Mouse (Mus musculus): ENCODE results near the gene Gfer. TPM values are rescaled to one million over a fixed set of nuclear protein-coding genes. Genes with fewer than 3 reads are reported as not detected.

Gene Gfer
- polyA plus RNA-seq, 1 experiment from 2014 or later, result 27.7 TPM

DNA sequence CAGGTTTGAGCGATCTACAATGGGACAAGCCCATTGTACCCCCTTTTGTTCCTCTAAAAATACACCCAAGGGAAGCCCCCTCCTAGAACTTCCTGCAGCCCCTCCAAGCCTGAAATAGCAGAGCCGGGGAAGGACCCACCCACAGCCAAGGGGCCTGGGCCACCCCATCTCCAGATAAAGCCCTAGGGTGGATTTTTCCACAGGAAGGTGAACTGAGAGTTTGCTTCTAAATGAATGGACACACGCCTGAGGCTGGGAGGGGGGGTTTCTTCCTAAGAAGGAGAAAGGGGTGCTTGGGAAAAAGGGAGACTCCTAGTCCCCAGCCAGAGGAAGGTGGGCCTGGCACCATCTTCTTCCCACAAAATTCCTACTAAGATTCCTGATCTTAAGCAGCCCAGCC lies 50.0 kb downstream of the Gfer start:
- H3K9ac ChIP-seq (ENCODE audit: low read length), result no peak overlapping the region
- no peak overlapping the region for H3K4me2 ChIP-seq (replicated peaks; ENCODE audit: low read depth)
- ATAC-seq (ENCODE audit: low FRiP score, low TSS enrichment), result no peak
- TF ChIP-seq CTCF (IDR thresholded peaks at IDR 0.05; ENCODE audit: low read depth) (no peak), EP300 (optimal IDR thresholded peaks at IDR 0.05) (no peak)
- WGBS, result 78% methylated on average over 3 of the region's 3 CpGs
- no peaks in the 10 kb centered on the region for H3K9me3 ChIP-seq (ENCODE audit: control insufficient read depth, low read length)
- DNase-seq (ENCODE audit: low spot score), result no peak
- H3K4me1 ChIP-seq (replicated peaks; ENCODE audit: control insufficient read depth, insufficient read depth), result no peaks in the 10 kb centered on the region; the same call in 1 of the 2 replicates
- no peaks in the 10 kb centered on the region for H3K27me3 ChIP-seq (ENCODE audit: control insufficient read depth, insufficient read depth, low read length)
- H3K27ac ChIP-seq (replicated peaks), result peak overlapping the region; percentile 84; the same call in 1 of the 2 replicates
- no peaks in the 10 kb centered on the region for H3K36me3 ChIP-seq (ENCODE audit: control insufficient read depth, insufficient read depth, low read length)
- H3K4me3 ChIP-seq (ENCODE audit: low read depth, low read length), result no peak overlapping the region

DNA sequence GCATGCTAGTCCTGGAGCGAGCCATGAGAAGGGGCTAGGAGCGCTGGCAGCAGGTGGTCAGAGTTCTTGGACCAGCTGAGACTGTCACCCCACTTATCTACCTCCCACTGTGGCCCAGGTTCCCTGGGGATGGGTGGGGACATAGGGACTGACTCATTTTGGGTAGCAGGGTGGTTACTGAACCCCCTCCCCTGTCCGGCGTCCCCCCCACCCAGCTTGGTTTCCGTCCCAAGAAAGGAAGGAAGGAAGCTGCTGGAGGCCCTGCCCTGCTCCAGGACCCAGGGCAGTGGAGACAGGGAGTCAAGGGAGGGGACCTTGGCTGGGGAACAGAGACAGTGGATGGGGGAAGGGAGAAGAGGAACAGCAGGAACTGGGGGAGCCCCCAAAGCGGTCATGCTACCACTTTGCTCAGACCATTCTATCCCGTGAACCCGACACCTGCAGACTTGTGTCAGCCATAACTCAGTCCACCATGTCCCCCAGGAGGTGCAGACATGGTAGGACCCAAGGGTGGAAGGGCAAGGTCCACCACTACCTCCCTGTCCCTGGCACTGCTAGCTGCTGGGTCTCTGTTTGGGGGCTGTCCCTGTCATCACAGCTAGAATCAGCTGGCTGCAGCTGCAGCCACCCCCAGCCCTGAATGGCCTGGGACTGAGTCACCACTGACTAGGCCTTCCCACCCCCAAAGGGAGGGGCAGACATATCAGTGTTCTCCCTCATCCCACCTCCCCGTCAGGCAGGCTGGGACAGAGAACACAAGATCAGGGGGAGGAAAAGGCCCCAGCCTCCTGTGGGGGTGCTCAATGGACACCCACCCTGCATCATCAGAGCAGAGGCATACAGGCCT lies 50.9 kb downstream of the Gfer start:
- peak overlapping the region; percentile 12; the same call in 1 of the 2 replicates for H3K4me2 ChIP-seq (replicated peaks; ENCODE audit: low read depth)

DNA sequence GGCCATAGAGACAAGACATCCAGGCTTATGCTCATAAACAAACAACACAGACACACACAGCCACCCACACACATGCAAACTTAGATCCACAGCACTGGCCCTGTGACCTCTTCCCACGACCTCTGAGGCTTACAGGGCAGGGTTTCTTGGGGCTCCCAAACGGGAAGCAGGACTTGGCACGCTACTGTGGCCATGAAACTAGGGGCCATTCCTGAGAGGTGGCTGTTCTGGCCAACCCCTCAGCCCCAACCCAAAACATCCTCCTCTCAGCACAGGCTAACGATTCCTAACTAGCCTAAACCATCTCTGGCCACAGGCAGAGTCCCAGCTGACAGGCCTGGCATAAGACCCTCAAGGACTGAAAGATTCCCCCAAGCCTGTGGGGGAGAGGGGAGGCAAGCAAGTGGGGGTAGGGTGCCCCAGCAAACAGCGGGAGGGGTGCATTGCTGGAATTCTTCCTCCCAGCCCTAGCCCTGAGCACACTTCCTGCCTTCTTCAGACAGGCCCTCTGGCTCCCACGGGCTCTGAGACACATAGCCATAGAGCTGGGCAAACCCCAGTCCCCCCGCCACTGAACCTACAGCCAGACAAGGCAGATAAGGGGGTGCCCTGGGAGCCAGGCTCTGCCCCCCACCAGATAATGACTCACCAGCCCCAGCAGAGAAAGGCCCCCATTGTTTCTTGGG lies 51.8 kb downstream of the Gfer start:
- WGBS, result 43% methylated on average over 7 of the region's 7 CpGs
- Histone ChIP-seq H3K27ac (replicated peaks) (peak overlapping the region; percentile 84), H3K4me2 (replicated peaks; ENCODE audit: low read depth) (peak overlapping the region; percentile 12; the same call in 1 of the 2 replicates), H3K4me1 (replicated peaks; ENCODE audit: control insufficient read depth, insufficient read depth) (no peaks in the 10 kb centered on the region; the same call in none of the 2 replicates), H3K4me3 (ENCODE audit: low read depth, low read length) (no peak overlapping the region), H3K9me3 (ENCODE audit: control insufficient read depth, low read length) (no peaks in the 10 kb centered on the region), H3K27me3 (ENCODE audit: control insufficient read depth, insufficient read depth, low read length) (no peaks in the 10 kb centered on the region), H3K36me3 (ENCODE audit: control insufficient read depth, insufficient read depth, low read length) (no peaks in the 10 kb centered on the region), H3K9ac (ENCODE audit: low read length) (peak overlapping the region; percentile 13; the same call in 1 of the 2 replicates)
- TF ChIP-seq EP300 (optimal IDR thresholded peaks at IDR 0.05) (no peak), CTCF (IDR thresholded peaks at IDR 0.05; ENCODE audit: low read depth) (no peak)
- ATAC-seq (ENCODE audit: low FRiP score, low TSS enrichment) (peak; percentile 22; the same call in 1 of the 2 replicates), DNase-seq (ENCODE audit: low spot score) (no peak)

More for the DNA sequence above, 50.9 kb downstream of the Gfer start:
- ATAC-seq (ENCODE audit: low FRiP score, low TSS enrichment) (peak; percentile 41), DNase-seq (ENCODE audit: low spot score) (no peak)
- Histone ChIP-seq H3K36me3 (ENCODE audit: control insufficient read depth, insufficient read depth, low read length) (no peaks in the 10 kb centered on the region), H3K27ac (replicated peaks) (peak overlapping the region; percentile 84), H3K4me3 (ENCODE audit: low read depth, low read length) (no peak overlapping the region), H3K27me3 (ENCODE audit: control insufficient read depth, insufficient read depth, low read length) (no peaks in the 10 kb centered on the region), H3K9me3 (ENCODE audit: control insufficient read depth, low read length) (no peaks in the 10 kb centered on the region), H3K4me1 (replicated peaks; ENCODE audit: control insufficient read depth, insufficient read depth) (no peaks in the 10 kb centered on the region; the same call in 1 of the 2 replicates), H3K9ac (ENCODE audit: low read length) (0 out of 2 replicates have a peak overlapping the region, but pooled peaks have one; percentile 5)
- TF ChIP-seq EP300 (optimal IDR thresholded peaks at IDR 0.05) (no peak), CTCF (IDR thresholded peaks at IDR 0.05; ENCODE audit: low read depth) (no peak)
- 52% methylated on average over 7 of the region's 9 CpGs for WGBS

Other genes starting within 250 kb of the Gfer start
- 12.0 and 12.5 TPM in 2 replicates for gene E4f1, start 225.8 kb downstream of the Gfer start, polyA plus RNA-seq (2015; fragmentation: Nextera tagmentation; extraction: Ambion mirVana)
- gene Pgp, start 225.8 kb downstream of the Gfer start, polyA plus RNA-seq (2015; fragmentation: Nextera tagmentation; extraction: Ambion mirVana), result 45.4 and 48.9 TPM in 2 replicates
- 0.13 TPM in 1 of 2 replicates, not detected in the other for gene Bricd5, start 222.3 kb downstream of the Gfer start, polyA plus RNA-seq (2015; fragmentation: Nextera tagmentation; extraction: Ambion mirVana)
- gene Mlst8, start 217.1 kb downstream of the Gfer start, polyA plus RNA-seq (2015; fragmentation: Nextera tagmentation; extraction: Ambion mirVana), result 12.4 and 13.4 TPM in 2 replicates
- 0.84 and 1.3 TPM in 2 replicates for gene Caskin1, start 207.6 kb downstream of the Gfer start, polyA plus RNA-seq (2015; fragmentation: Nextera tagmentation; extraction: Ambion mirVana)
- gene Traf7, start 168.2 kb downstream of the Gfer start, polyA plus RNA-seq (2015; fragmentation: Nextera tagmentation; extraction: Ambion mirVana), result 41.8 and 42.6 TPM in 2 replicates
- gene Rab26, start 161.9 kb downstream of the Gfer start, polyA plus RNA-seq (2015; fragmentation: Nextera tagmentation; extraction: Ambion mirVana), result 0.82 and 0.85 TPM in 2 replicates
- 10.9 and 12.3 TPM in 2 replicates for gene Pkd1, start 146.3 kb downstream of the Gfer start, polyA plus RNA-seq (2015; fragmentation: Nextera tagmentation; extraction: Ambion mirVana)
- gene Tsc2, start 63.5 kb downstream of the Gfer start, polyA plus RNA-seq (2015; fragmentation: Nextera tagmentation; extraction: Ambion mirVana), result 36.2 and 37.0 TPM in 2 replicates
- gene Nthl1, start 63.5 kb downstream of the Gfer start, polyA plus RNA-seq (2015; fragmentation: Nextera tagmentation; extraction: Ambion mirVana), result 8.0 and 8.4 TPM in 2 replicates
- 37.9 and 38.0 TPM in 2 replicates for gene Slc9a3r2, start 45.8 kb downstream of the Gfer start, polyA plus RNA-seq (2015; fragmentation: Nextera tagmentation; extraction: Ambion mirVana)
- gene Npw, start 37.7 kb downstream of the Gfer start, polyA plus RNA-seq (2015; fragmentation: Nextera tagmentation; extraction: Ambion mirVana), result 1.2 and 1.8 TPM in 2 replicates
- 9.7 and 12.4 TPM in 2 replicates for gene Zfp598, start 26.5 kb downstream of the Gfer start, polyA plus RNA-seq (2015; fragmentation: Nextera tagmentation; extraction: Ambion mirVana)
- 5.0 and 5.9 TPM in 2 replicates for gene Syngr3, start 6.2 kb downstream of the Gfer start, polyA plus RNA-seq (2015; fragmentation: Nextera tagmentation; extraction: Ambion mirVana)
- gene Noxo1, start 78 bp upstream of the Gfer start, polyA plus RNA-seq (2015; fragmentation: Nextera tagmentation; extraction: Ambion mirVana), result 3.3 and 3.7 TPM in 2 replicates
- gene Tbl3, start 11.5 kb upstream of the Gfer start, polyA plus RNA-seq (2015; fragmentation: Nextera tagmentation; extraction: Ambion mirVana), result 33.7 and 36.3 TPM in 2 replicates
- 0.10 TPM in 1 of 2 replicates, not detected in the other for gene Rnf151, start 21.9 kb upstream of the Gfer start, polyA plus RNA-seq (2015; fragmentation: Nextera tagmentation; extraction: Ambion mirVana)
- gene Rps2, start 22.0 kb upstream of the Gfer start, polyA plus RNA-seq (2015; fragmentation: Nextera tagmentation; extraction: Ambion mirVana), result 1,081 and 1,135 TPM in 2 replicates
- gene Ndufb10, start 28.3 kb upstream of the Gfer start, polyA plus RNA-seq (2015; fragmentation: Nextera tagmentation; extraction: Ambion mirVana), result 256 and 269 TPM in 2 replicates
- 0.23 and 0.28 TPM in 2 replicates for gene Rpl3l, start 31.7 kb upstream of the Gfer start, polyA plus RNA-seq (2015; fragmentation: Nextera tagmentation; extraction: Ambion mirVana)
- 51.7 and 54.2 TPM in 2 replicates for gene Msrb1, start 40.5 kb upstream of the Gfer start, polyA plus RNA-seq (2015; fragmentation: Nextera tagmentation; extraction: Ambion mirVana)
- 1.4 and 1.8 TPM in 2 replicates for gene Hs3st6, start 56.8 kb upstream of the Gfer start, polyA plus RNA-seq (2015; fragmentation: Nextera tagmentation; extraction: Ambion mirVana)
- gene Meiob, start 108.1 kb upstream of the Gfer start, polyA plus RNA-seq (2015; fragmentation: Nextera tagmentation; extraction: Ambion mirVana), result 0.05 TPM in 1 of 2 replicates, not detected in the other
- gene Hagh, start 144.0 kb upstream of the Gfer start, polyA plus RNA-seq (2015; fragmentation: Nextera tagmentation; extraction: Ambion mirVana), result 51.3 and 52.7 TPM in 2 replicates
- 24.1 and 25.1 TPM in 2 replicates for gene Fahd1, start 154.2 kb upstream of the Gfer start, polyA plus RNA-seq (2015; fragmentation: Nextera tagmentation; extraction: Ambion mirVana)
- gene Igfals, start 169.8 kb upstream of the Gfer start, polyA plus RNA-seq (2015; fragmentation: Nextera tagmentation; extraction: Ambion mirVana), result 5.6 and 5.9 TPM in 2 replicates
- gene Nubp2, start 190.2 kb upstream of the Gfer start, polyA plus RNA-seq (2015; fragmentation: Nextera tagmentation; extraction: Ambion mirVana), result 39.4 and 40.5 TPM in 2 replicates
- gene Spsb3, start 190.5 kb upstream of the Gfer start, polyA plus RNA-seq (2015; fragmentation: Nextera tagmentation; extraction: Ambion mirVana), result 45.5 and 47.8 TPM in 2 replicates
- gene Eme2, start 198.9 kb upstream of the Gfer start, polyA plus RNA-seq (2015; fragmentation: Nextera tagmentation; extraction: Ambion mirVana), result 15.6 and 17.6 TPM in 2 replicates
- 102 and 104 TPM in 2 replicates for gene Mrps34, start 199.0 kb upstream of the Gfer start, polyA plus RNA-seq (2015; fragmentation: Nextera tagmentation; extraction: Ambion mirVana)
- gene Nme3, start 200.3 kb upstream of the Gfer start, polyA plus RNA-seq (2015; fragmentation: Nextera tagmentation; extraction: Ambion mirVana), result 39.8 and 40.2 TPM in 2 replicates
- gene Mapk8ip3, start 240.8 kb upstream of the Gfer start, polyA plus RNA-seq (2015; fragmentation: Nextera tagmentation; extraction: Ambion mirVana), result 6.2 and 6.5 TPM in 2 replicates

Data from stomach, postnatal 0 days (tissue).